Mouse (Mus musculus): ENCODE results near the gene Rpap3. TPM values are rescaled to one million over a fixed set of nuclear protein-coding genes. Genes with fewer than 3 reads are reported as not detected.

Gene Rpap3
- polyA plus RNA-seq, 1 experiment, result 41.7 TPM

GRCm38 (mm10) chr15:97719494-97719893 is 13.9 kb upstream of the Rpap3 start:
- Histone ChIP-seq H3K4me1 (ENCODE audit: control insufficient read depth, insufficient read depth, low read length) (no peaks in the 10 kb centered on the region), H3K36me3 (ENCODE audit: control insufficient read depth, insufficient read depth, low read length, poor library complexity, severe bottlenecking) (no peaks in the 10 kb centered on the region), H3K9ac (ENCODE audit: low read depth, poor library complexity, severe bottlenecking) (no peak overlapping the region), H3K27ac (ENCODE audit: insufficient read depth, low read length) (no peak overlapping the region), H3K4me3 (ENCODE audit: low read depth, low read length) (no peak overlapping the region), H3K9me3 (replicated peaks; ENCODE audit: control insufficient read depth, insufficient read depth, low read length, poor library complexity, severe bottlenecking) (no peaks in the 10 kb centered on the region), H3K27me3 (ENCODE audit: control insufficient read depth, insufficient read depth, low read length, poor library complexity, severe bottlenecking) (no peaks in the 10 kb centered on the region)
- TF ChIP-seq EP300 (IDR thresholded peaks at IDR 0.05; ENCODE audit: insufficient read depth, low read depth, low read length) (no peak), POLR2A (IDR thresholded peaks at IDR 0.05; ENCODE audit: insufficient read depth, low read length) (no peak), CTCF (IDR thresholded peaks at IDR 0.05; ENCODE audit: low read depth, low read length) (no peak)

GRCm38 (mm10) chr15:97718535-97719155 is 13.0 kb upstream of the Rpap3 start:
- no peak overlapping the region for H3K9ac ChIP-seq (ENCODE audit: low read depth, poor library complexity, severe bottlenecking)
- no peaks in the 10 kb centered on the region for H3K27me3 ChIP-seq (ENCODE audit: control insufficient read depth, insufficient read depth, low read length, poor library complexity, severe bottlenecking)
- H3K4me1 ChIP-seq (ENCODE audit: control insufficient read depth, insufficient read depth, low read length), result no peaks in the 10 kb centered on the region
- no peaks in the 10 kb centered on the region for H3K9me3 ChIP-seq (replicated peaks; ENCODE audit: control insufficient read depth, insufficient read depth, low read length, poor library complexity, severe bottlenecking)
- no peak overlapping the region for H3K27ac ChIP-seq (ENCODE audit: insufficient read depth, low read length)
- TF ChIP-seq POLR2A (IDR thresholded peaks at IDR 0.05; ENCODE audit: insufficient read depth, low read length) (no peak), CTCF (IDR thresholded peaks at IDR 0.05; ENCODE audit: low read depth, low read length) (no peak), EP300 (IDR thresholded peaks at IDR 0.05; ENCODE audit: insufficient read depth, low read depth, low read length) (no peak)
- H3K36me3 ChIP-seq (ENCODE audit: control insufficient read depth, insufficient read depth, low read length, poor library complexity, severe bottlenecking), result no peaks in the 10 kb centered on the region
- H3K4me3 ChIP-seq (ENCODE audit: low read depth, low read length), result no peak overlapping the region

GRCm38 (mm10) chr15:97717861-97718534 is 12.4 kb upstream of the Rpap3 start:
- Histone ChIP-seq H3K36me3 (ENCODE audit: control insufficient read depth, insufficient read depth, low read length, poor library complexity, severe bottlenecking) (no peaks in the 10 kb centered on the region), H3K27ac (ENCODE audit: insufficient read depth, low read length) (no peak overlapping the region), H3K4me1 (ENCODE audit: control insufficient read depth, insufficient read depth, low read length) (peaks cover 2% of the 10 kb centered on the region), H3K9ac (ENCODE audit: low read depth, poor library complexity, severe bottlenecking) (no peak overlapping the region), H3K27me3 (ENCODE audit: control insufficient read depth, insufficient read depth, low read length, poor library complexity, severe bottlenecking) (no peaks in the 10 kb centered on the region), H3K4me3 (ENCODE audit: low read depth, low read length) (no peak overlapping the region), H3K9me3 (replicated peaks; ENCODE audit: control insufficient read depth, insufficient read depth, low read length, poor library complexity, severe bottlenecking) (no peaks in the 10 kb centered on the region)
- TF ChIP-seq POLR2A (IDR thresholded peaks at IDR 0.05; ENCODE audit: insufficient read depth, low read length) (no peak), CTCF (IDR thresholded peaks at IDR 0.05; ENCODE audit: low read depth, low read length) (peak; percentile 52)

- peaks cover 2% of the 10 kb centered on the region for H3K4me1 ChIP-seq (ENCODE audit: control insufficient read depth, insufficient read depth, low read length)
- no peaks in the 10 kb centered on the region for H3K36me3 ChIP-seq (ENCODE audit: control insufficient read depth, insufficient read depth, low read length, poor library complexity, severe bottlenecking)
- no peak overlapping the region for H3K4me3 ChIP-seq (ENCODE audit: low read depth, low read length)
- no peaks in the 10 kb centered on the region for H3K27me3 ChIP-seq (ENCODE audit: control insufficient read depth, insufficient read depth, low read length, poor library complexity, severe bottlenecking)
- no peak overlapping the region for H3K9ac ChIP-seq (ENCODE audit: low read depth, poor library complexity, severe bottlenecking)
- H3K27ac ChIP-seq (ENCODE audit: insufficient read depth, low read length), result no peak overlapping the region
- H3K9me3 ChIP-seq (replicated peaks; ENCODE audit: control insufficient read depth, insufficient read depth, low read length, poor library complexity, severe bottlenecking), result no peaks in the 10 kb centered on the region
- no peak for TF ChIP-seq POLR2A (IDR thresholded peaks at IDR 0.05; ENCODE audit: insufficient read depth, low read length)
Measured at GRCm38 (mm10) chr15:97716782-97717181, 11.2 kb upstream of the Rpap3 start.

- Histone ChIP-seq H3K4me3 (ENCODE audit: low read depth, low read length) (no peak overlapping the region), H3K36me3 (ENCODE audit: control insufficient read depth, insufficient read depth, low read length, poor library complexity, severe bottlenecking) (no peaks in the 10 kb centered on the region), H3K4me1 (ENCODE audit: control insufficient read depth, insufficient read depth, low read length) (peaks cover 2% of the 10 kb centered on the region), H3K9ac (ENCODE audit: low read depth, poor library complexity, severe bottlenecking) (no peak overlapping the region), H3K27ac (ENCODE audit: insufficient read depth, low read length) (no peak overlapping the region), H3K27me3 (ENCODE audit: control insufficient read depth, insufficient read depth, low read length, poor library complexity, severe bottlenecking) (no peaks in the 10 kb centered on the region), H3K9me3 (replicated peaks; ENCODE audit: control insufficient read depth, insufficient read depth, low read length, poor library complexity, severe bottlenecking) (no peaks in the 10 kb centered on the region)
- TF ChIP-seq EP300 (IDR thresholded peaks at IDR 0.05; ENCODE audit: insufficient read depth, low read depth, low read length) (no peak), POLR2A (IDR thresholded peaks at IDR 0.05; ENCODE audit: insufficient read depth, low read length) (no peak), CTCF (IDR thresholded peaks at IDR 0.05; ENCODE audit: low read depth, low read length) (no peak)
Measured at GRCm38 (mm10) chr15:97715734-97716133, 10.1 kb upstream of the Rpap3 start.

DNA sequence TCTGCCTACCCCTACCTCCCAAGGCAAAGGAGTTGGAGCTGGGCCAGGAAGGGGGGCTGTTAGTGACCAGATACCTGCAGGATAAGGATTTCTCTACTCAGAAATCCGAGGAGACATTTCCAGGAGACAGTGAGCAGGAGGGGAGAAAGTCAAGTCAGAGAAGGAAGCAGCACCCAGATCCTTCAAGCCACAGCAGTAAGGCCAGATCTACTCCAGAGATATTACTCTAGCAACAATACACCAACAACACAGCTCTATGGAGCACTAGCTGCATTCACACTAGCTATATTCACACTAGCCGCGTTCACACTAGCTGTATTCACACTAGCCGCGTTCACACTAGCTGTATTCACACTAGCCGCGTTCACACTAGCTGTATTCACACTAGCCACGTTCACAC is 9.5 kb upstream of the Rpap3 start:
- no peaks in the 10 kb centered on the region for H3K27me3 ChIP-seq (ENCODE audit: control insufficient read depth, insufficient read depth, low read length, poor library complexity, severe bottlenecking)
- H3K4me1 ChIP-seq (ENCODE audit: control insufficient read depth, insufficient read depth, low read length), result peaks cover 2% of the 10 kb centered on the region
- no peaks in the 10 kb centered on the region for H3K9me3 ChIP-seq (replicated peaks; ENCODE audit: control insufficient read depth, insufficient read depth, low read length, poor library complexity, severe bottlenecking)
- no peak for TF ChIP-seq POLR2A (IDR thresholded peaks at IDR 0.05; ENCODE audit: insufficient read depth, low read length)
- no peak for TF ChIP-seq EP300 (IDR thresholded peaks at IDR 0.05; ENCODE audit: insufficient read depth, low read depth, low read length)
- TF ChIP-seq CTCF (IDR thresholded peaks at IDR 0.05; ENCODE audit: low read depth, low read length), result no peak
- H3K4me3 ChIP-seq (ENCODE audit: low read depth, low read length), result no peak overlapping the region
- H3K9ac ChIP-seq (ENCODE audit: low read depth, poor library complexity, severe bottlenecking), result no peak overlapping the region
- H3K27ac ChIP-seq (ENCODE audit: insufficient read depth, low read length), result no peak overlapping the region
- no peaks in the 10 kb centered on the region for H3K36me3 ChIP-seq (ENCODE audit: control insufficient read depth, insufficient read depth, low read length, poor library complexity, severe bottlenecking)

Data from ES-Bruce4 (cell line).